25 mouse cellular contexts compared by ENCODE assay signal in genomic region chr12:75565756-75566155, GRCm38 (mm10). TPM values are rescaled to one million over a fixed set of nuclear protein-coding genes. Genes with fewer than 3 reads are reported as not detected.
DNase-seq lines count a peak whose midpoint lies in the region; ATAC-seq and TF ChIP-seq lines count a peak whose summit lies in the region.
"Had no signal": no experiment of that assay in that cellular context is flagged by ENCODE, and none has a peak within 500 bp of the region (broad histone marks: within the 10 kb centered on the region; RNA-seq: fewer than 3 reads in every experiment).

No protein-coding gene starts in this region.

- no peak for TF ChIP-seq CTCF in liver, adult 2 months (IDR thresholded peaks at IDR 0.05; ENCODE audit: low read depth, low read length)
- TF ChIP-seq CTCF in midbrain, postnatal 0 days (IDR thresholded peaks at IDR 0.05): no peak

- no peak overlapping the region for H3K4me2 ChIP-seq in embryonic facial prominence, embryonic 11.5 days (ENCODE audit: low read depth, low read length)
- H3K4me2 ChIP-seq in liver, embryonic 11.5 days: no peak overlapping the region
- no peak overlapping the region for H3K4me2 ChIP-seq in midbrain, postnatal 0 days (ENCODE audit: low read depth, low read length, poor library complexity, severe bottlenecking)
- H3K4me2 ChIP-seq: heart, embryonic 13.5 days; hindbrain, embryonic 14.5 days had no signal

- WGBS in embryonic facial prominence, embryonic 11.5 days: 82% methylated on average over 5 of the region's 5 CpGs
- 86% methylated on average over 5 of the region's 5 CpGs for WGBS in embryonic facial prominence, embryonic 10.5 days
- WGBS in liver, adult 2 months: 64% methylated on average over 5 of the region's 5 CpGs
- 90% methylated on average over 5 of the region's 5 CpGs for WGBS in liver, embryonic 11.5 days
- WGBS in midbrain, postnatal 0 days: 75% methylated on average over 5 of the region's 5 CpGs

- no peaks in the 10 kb centered on the region for H3K36me3 ChIP-seq in embryonic facial prominence, embryonic 11.5 days (replicated peaks; ENCODE audit: control insufficient read depth, insufficient read depth, low read depth, low read length)
- peaks cover 14% of the 10 kb centered on the region; the same call in 1 of the 2 replicates for H3K36me3 ChIP-seq in embryonic facial prominence, embryonic 10.5 days (replicated peaks)
- H3K36me3 ChIP-seq in liver, adult 2 months (ENCODE audit: control insufficient read depth, insufficient read depth, low read length): no peaks in the 10 kb centered on the region
- H3K36me3 ChIP-seq in liver, embryonic 11.5 days (ENCODE audit: control insufficient read depth, insufficient read depth, low read length): no peaks in the 10 kb centered on the region
- no peaks in the 10 kb centered on the region for H3K36me3 ChIP-seq in midbrain, postnatal 0 days (ENCODE audit: insufficient read depth, low read length)

- no peak overlapping the region for H3K4me3 ChIP-seq in embryonic facial prominence, embryonic 11.5 days (ENCODE audit: low read depth, low read length)
- H3K4me3 ChIP-seq in embryonic facial prominence, embryonic 10.5 days: no peak overlapping the region
- no peak overlapping the region for H3K4me3 ChIP-seq in liver, adult 2 months (ENCODE audit: insufficient read depth, low read depth, low read length)
- no peak overlapping the region for H3K4me3 ChIP-seq in liver, embryonic 11.5 days (ENCODE audit: low read depth, low read length)
- H3K4me3 ChIP-seq in midbrain, postnatal 0 days (ENCODE audit: low read depth, low read length): no peak overlapping the region
- H3K4me3 ChIP-seq: gastrocnemius, adult 2 months; heart, embryonic 10.5 days; heart, embryonic 13.5 days had no signal

- H3K27ac ChIP-seq in embryonic facial prominence, embryonic 11.5 days (replicated peaks; ENCODE audit: low read depth, low read length): no peak overlapping the region
- H3K27ac ChIP-seq in embryonic facial prominence, embryonic 10.5 days (replicated peaks): no peak overlapping the region
- no peak overlapping the region for H3K27ac ChIP-seq in liver, adult 2 months (replicated peaks; ENCODE audit: insufficient read depth, low read depth, low read length)
- no peak overlapping the region for H3K27ac ChIP-seq in liver, embryonic 11.5 days (ENCODE audit: low read depth, low read length)
- H3K27ac ChIP-seq in midbrain, postnatal 0 days (ENCODE audit: low read depth, low read length): no peak overlapping the region
- H3K27ac ChIP-seq: gastrocnemius, adult 2 months; heart, embryonic 10.5 days; heart, embryonic 13.5 days; hindbrain, embryonic 14.5 days; hindbrain, postnatal 0 days had no signal

- TF ChIP-seq POLR2A in liver, adult 2 months (IDR thresholded peaks at IDR 0.05; ENCODE audit: extremely low read depth, insufficient read depth, low read length): no peak

- H3K79me2 ChIP-seq in liver, adult 2 months (ENCODE audit: control insufficient read depth, insufficient read depth, low read length): peaks cover 64% of the 10 kb centered on the region

- H3K9me3 ChIP-seq in embryonic facial prominence, embryonic 11.5 days (replicated peaks; ENCODE audit: control insufficient read depth, low read length): no peaks in the 10 kb centered on the region
- H3K9me3 ChIP-seq in embryonic facial prominence, embryonic 10.5 days: no peaks in the 10 kb centered on the region
- H3K9me3 ChIP-seq in liver, embryonic 11.5 days (ENCODE audit: control insufficient read depth, low read length): no peaks in the 10 kb centered on the region
- no peaks in the 10 kb centered on the region for H3K9me3 ChIP-seq in midbrain, postnatal 0 days (ENCODE audit: low read length)
- H3K9me3 ChIP-seq: heart, embryonic 10.5 days; heart, embryonic 13.5 days had no signal

- no peaks in the 10 kb centered on the region for H3K4me1 ChIP-seq in embryonic facial prominence, embryonic 11.5 days (ENCODE audit: control insufficient read depth, insufficient read depth, low read length)
- no peaks in the 10 kb centered on the region; the same call in 1 of the 2 replicates for H3K4me1 ChIP-seq in embryonic facial prominence, embryonic 10.5 days
- H3K4me1 ChIP-seq in liver, adult 2 months (ENCODE audit: control insufficient read depth, insufficient read depth, low read length): peaks cover 34% of the 10 kb centered on the region
- H3K4me1 ChIP-seq in liver, embryonic 11.5 days (replicated peaks; ENCODE audit: control insufficient read depth, insufficient read depth, low read length): peaks cover 8% of the 10 kb centered on the region
- H3K4me1 ChIP-seq in midbrain, postnatal 0 days (ENCODE audit: insufficient read depth, low read length): no peaks in the 10 kb centered on the region

- H3K9ac ChIP-seq in embryonic facial prominence, embryonic 11.5 days (replicated peaks; ENCODE audit: low read length): no peak overlapping the region
- no peak overlapping the region for H3K9ac ChIP-seq in liver, adult 2 months (ENCODE audit: low read depth, low read length)
- no peak overlapping the region for H3K9ac ChIP-seq in liver, embryonic 11.5 days (ENCODE audit: low read depth, low read length)
- no peak overlapping the region for H3K9ac ChIP-seq in midbrain, postnatal 0 days (replicated peaks; ENCODE audit: low read length, poor library complexity, severe bottlenecking)
- H3K9ac ChIP-seq: forebrain, postnatal 0 days; heart, embryonic 13.5 days; hindbrain, embryonic 14.5 days had no signal

- 0 out of 2 replicates have a peak, but pooled peaks have one; percentile 39 for ATAC-seq in embryonic facial prominence, embryonic 11.5 days (replicated peaks; ENCODE audit: insufficient number of reproducible peaks, low FRiP score, low TSS enrichment, low read depth)
- no peak for ATAC-seq in liver, embryonic 11.5 days (replicated peaks; ENCODE audit: low FRiP score)
- ATAC-seq in erythroblast, adult 5-6 weeks (replicated peaks; ENCODE audit: low FRiP score, poor library complexity, severe bottlenecking): 0 out of 2 replicates have a peak, but pooled peaks have one; percentile 34
- no peak for ATAC-seq in midbrain, postnatal 0 days (ENCODE audit: low FRiP score)
- ATAC-seq: CD4-positive, CD25-positive, alpha-beta regulatory T cell, adult 4 months; forebrain, embryonic 14.5 days; forebrain, postnatal 0 days; hindbrain, postnatal 0 days; inflammation-experienced regulatory T-cells, adult 6 months; intestine, embryonic 16.5 days had no signal

- no peaks in the 10 kb centered on the region for H3K27me3 ChIP-seq in embryonic facial prominence, embryonic 11.5 days (ENCODE audit: control insufficient read depth, insufficient read depth, low read length)
- no peaks in the 10 kb centered on the region for H3K27me3 ChIP-seq in embryonic facial prominence, embryonic 10.5 days (replicated peaks; ENCODE audit: low read depth, poor library complexity, severe bottlenecking)
- H3K27me3 ChIP-seq in liver, adult 2 months (ENCODE audit: control insufficient read depth, insufficient read depth, low read length): no peaks in the 10 kb centered on the region
- H3K27me3 ChIP-seq in liver, embryonic 11.5 days (replicated peaks; ENCODE audit: control insufficient read depth, insufficient read depth, low read length): no peaks in the 10 kb centered on the region
- H3K27me3 ChIP-seq in midbrain, postnatal 0 days (ENCODE audit: insufficient read depth, low read length): no peaks in the 10 kb centered on the region
- H3K27me3 ChIP-seq: heart, embryonic 13.5 days had no signal

- peak; percentile 45 to 51 for DNase-seq in cerebellum, adult 18-20 months
- no peak for DNase-seq in cerebellum, adult 9-11 months
- DNase-seq in embryonic facial prominence, embryonic 11.5 days (ENCODE audit: low spot score): no peak
- DNase-seq in embryonic facial prominence, embryonic 10.5 days (ENCODE audit: low spot score): no peak
- DNase-seq in liver, adult 2 months (ENCODE audit: extremely low read depth, low read depth, low spot score): peak; percentile 79
- DNase-seq in liver, embryonic 11.5 days (ENCODE audit: low spot score): no peak
- DNase-seq in midbrain, postnatal 0 days (ENCODE audit: low spot score): no peak
- DNase-seq: adrenal gland, adult 2 months; adrenal gland, postnatal 14 days; forebrain, postnatal 0 days; gastrocnemius, adult 2 months; gastrocnemius, postnatal 14 days; heart, adult 18-20 months; heart, postnatal 14 days; heart, postnatal 4 days; kidney, adult 18-20 months had no signal

RNA-seq across cellular contexts. Expression of gene Ppp2r5e, which starts 30.3 kb away (rescaled TPM):
- polyA plus RNA-seq in embryonic facial prominence, embryonic 11.5 days (2014; fragmentation: Nextera tagmentation; extraction: Ambion mirVana): 18.7 TPM in 2 replicates
- polyA plus RNA-seq in embryonic facial prominence, embryonic 10.5 days (2016; fragmentation: Nextera tagmentation; extraction: Ambion mirVana): 13.2 and 14.5 TPM in 2 replicates
- total RNA-seq in liver, adult 2 months (2014; rRNA removed): 19.2 and 21.3 TPM in 2 replicates
- polyA plus RNA-seq in liver, adult 2 months (2012; rRNA removed): 8.2 and 11.4 TPM in 2 replicates
- polyA plus RNA-seq in liver, embryonic 11.5 days (2014; fragmentation: Nextera tagmentation; extraction: Ambion mirVana): 10.0 and 10.7 TPM in 2 replicates
- total RNA-seq in erythroblast, adult 5-6 weeks (2015; ENCODE audit: low replicate concordance): 25.6 and 47.6 TPM in 2 replicates
- 6.4 TPM in 2 replicates for total RNA-seq in erythroblast, adult 5-6 weeks (2017; ENCODE audit: low replicate concordance)
- total RNA-seq in midbrain, postnatal 0 days (2014; rRNA removed): 32.9 and 45.7 TPM in 2 replicates
- polyA plus RNA-seq in midbrain, postnatal 0 days (2015; fragmentation: Nextera tagmentation; extraction: Ambion mirVana): 20.5 and 22.8 TPM in 2 replicates

Comparison
In these comparisons a context has a peak if more than half of its experiments do, and no peak if none do; other contexts are left out.
1. DNase-seq: peak in cerebellum, adult 18-20 months (2 of 2) and liver, adult 2 months (single experiment); none in cerebellum, adult 9-11 months (single experiment), embryonic facial prominence, embryonic 11.5 days (single experiment), embryonic facial prominence, embryonic 10.5 days (single experiment), liver, embryonic 11.5 days (single experiment) and midbrain, postnatal 0 days (single experiment).
2. ATAC-seq: peak in embryonic facial prominence, embryonic 11.5 days (single experiment) and erythroblast, adult 5-6 weeks (single experiment); none in liver, embryonic 11.5 days (single experiment) and midbrain, postnatal 0 days (single experiment).